ENCODE assay signal across 10 mouse cellular contexts in the genomic region with DNA sequence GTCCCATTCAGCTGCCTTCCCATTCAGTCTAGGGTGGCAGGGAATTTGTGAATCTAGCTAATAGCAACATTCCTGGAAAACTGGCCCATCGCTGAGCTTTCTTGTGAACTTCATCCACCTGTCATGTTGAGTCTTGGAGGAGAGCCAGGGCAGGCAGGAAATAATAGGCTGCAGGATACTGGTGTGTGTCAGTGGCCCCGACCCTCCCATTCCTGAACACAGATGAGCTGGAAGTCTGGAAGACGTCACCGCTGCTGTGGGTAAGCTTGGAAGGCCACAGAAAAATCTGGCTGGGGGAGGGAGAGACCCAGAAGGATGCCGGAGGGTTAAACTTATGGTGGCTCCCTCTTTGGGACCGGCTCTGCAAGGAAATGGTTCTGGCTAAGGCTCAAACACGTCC. TPM values are rescaled to one million over a fixed set of nuclear protein-coding genes. Genes with fewer than 3 reads are reported as not detected.
DNase-seq lines count a peak whose midpoint lies in the region; ATAC-seq and TF ChIP-seq lines count a peak whose summit lies in the region.
"Had no signal": no experiment of that assay in that cellular context is flagged by ENCODE, and none has a peak within 500 bp of the region (broad histone marks: within the 10 kb centered on the region; RNA-seq: fewer than 3 reads in every experiment).

No protein-coding gene starts in this region.

- H3K4me3 ChIP-seq in stomach, postnatal 0 days (ENCODE audit: low read depth, low read length), result no peak overlapping the region

- TF ChIP-seq CTCF in stomach, postnatal 0 days (IDR thresholded peaks at IDR 0.05; ENCODE audit: low read depth), result no peak

- H3K4me2 ChIP-seq in stomach, postnatal 0 days (replicated peaks; ENCODE audit: low read depth), result no peak overlapping the region

- H3K4me1 ChIP-seq in stomach, postnatal 0 days (replicated peaks; ENCODE audit: control insufficient read depth, insufficient read depth), result no peaks in the 10 kb centered on the region

- no peak overlapping the region for H3K9ac ChIP-seq in stomach, postnatal 0 days (ENCODE audit: low read length)
- H3K9ac ChIP-seq: liver, postnatal 0 days had no signal

- TF ChIP-seq EP300 in stomach, postnatal 0 days (optimal IDR thresholded peaks at IDR 0.05), result no peak

- DNase-seq in heart, adult 11 months, result peak; percentile 95
- no peak for DNase-seq in heart, adult 8-10 months (ENCODE audit: low spot score)
- peak; percentile 11 for DNase-seq in retina, postnatal 1 day
- no peak for DNase-seq in retina, embryonic 14.5 days (ENCODE audit: low spot score)
- DNase-seq in lung, adult 18-20 months, result peak; percentile 54 to 79
- DNase-seq in stomach, postnatal 0 days (ENCODE audit: low spot score), result no peak
- no peak for DNase-seq in layer of hippocampus, adult 9-10 months (ENCODE audit: low spot score)
- no peak for DNase-seq in frontal cortex, postnatal 14 days (ENCODE audit: low spot score in 2 of 2)
- DNase-seq: cerebellum, postnatal 14 days; liver, postnatal 0 days had no signal

- no peaks in the 10 kb centered on the region for H3K36me3 ChIP-seq in stomach, postnatal 0 days (ENCODE audit: control insufficient read depth, insufficient read depth, low read length)

- no peaks in the 10 kb centered on the region for H3K9me3 ChIP-seq in stomach, postnatal 0 days (ENCODE audit: control insufficient read depth, low read length)

- no peak overlapping the region for H3K27ac ChIP-seq in stomach, postnatal 0 days (replicated peaks)

- H3K27me3 ChIP-seq in stomach, postnatal 0 days (ENCODE audit: control insufficient read depth, insufficient read depth, low read length), result no peaks in the 10 kb centered on the region

- 20% methylated on average over 7 of the region's 7 CpGs for WGBS in stomach, postnatal 0 days

- peak; percentile 54; the same call in 1 of the 2 replicates for ATAC-seq in stomach, postnatal 0 days (ENCODE audit: low FRiP score, low TSS enrichment)
- ATAC-seq: liver, postnatal 0 days had no signal

RNA-seq across cellular contexts. Expression of gene Tmem100, which starts 24.3 kb away (rescaled TPM):
- total RNA-seq in heart, adult 8-10 months (2022), result 10 to 100 TPM in 3 of 4 experiments, 1 to 10 TPM in 1; 8.6 to 12.2 (median 11.6) TPM
- polyA plus RNA-seq in stomach, postnatal 0 days (2015; fragmentation: Nextera tagmentation; extraction: Ambion mirVana), result 28.3 and 31.1 TPM in 2 replicates

RNA-seq across cellular contexts. Expression of gene Pctp, which starts 51.7 kb away (rescaled TPM):
- total RNA-seq in heart, adult 8-10 months (2022), result 1 to 10 TPM; 3.5 to 5.1 (median 4.6) TPM
- 7.6 and 8.0 TPM in 2 replicates for polyA plus RNA-seq in stomach, postnatal 0 days (2015; fragmentation: Nextera tagmentation; extraction: Ambion mirVana)

Comparison
In these comparisons a context has a peak if more than half of its experiments do, and no peak if none do; other contexts are left out.
1. DNase-seq: peak in heart, adult 11 months (single experiment), retina, postnatal 1 day (single experiment) and lung, adult 18-20 months (2 of 2); none in heart, adult 8-10 months (single experiment), retina, embryonic 14.5 days (single experiment), stomach, postnatal 0 days (single experiment), layer of hippocampus, adult 9-10 months (single experiment) and frontal cortex, postnatal 14 days (0 of 2).